Mouse (Mus musculus): ENCODE results near the gene Hip1r.

Gene Hip1r

GRCm38 (mm10) chr5:124035406-124035805 is 62.0 kb downstream of the Hip1r start:
- no peak for DNase-seq (ENCODE audit: low read depth, low spot score)

- DNase-seq (ENCODE audit: low read depth, low spot score) = no peak
Measured at GRCm38 (mm10) chr5:124035806-124036205, 62.4 kb downstream of the Hip1r start.

- no peak for DNase-seq (ENCODE audit: low read depth, low spot score)
Measured at GRCm38 (mm10) chr5:124036341-124036740, 62.9 kb downstream of the Hip1r start.

- DNase-seq (ENCODE audit: low read depth, low spot score) = no peak
Measured at GRCm38 (mm10) chr5:124036836-124037235, 63.4 kb downstream of the Hip1r start.

- DNase-seq (ENCODE audit: low read depth, low spot score) = no peak
Measured at GRCm38 (mm10) chr5:124039602-124040001, 66.2 kb downstream of the Hip1r start.

GRCm38 (mm10) chr5:124041097-124041496 is 67.7 kb downstream of the Hip1r start:
- no peak for DNase-seq (ENCODE audit: low read depth, low spot score)

GRCm38 (mm10) chr5:124043212-124043978 is 70.0 kb downstream of the Hip1r start:
- no peak for DNase-seq (ENCODE audit: low read depth, low spot score)

GRCm38 (mm10) chr5:124043999-124044398 is 70.6 kb downstream of the Hip1r start:
- no peak for DNase-seq (ENCODE audit: low read depth, low spot score)

- DNase-seq (ENCODE audit: low read depth, low spot score) = no peak
Measured at GRCm38 (mm10) chr5:124045453-124046010, 72.1 kb downstream of the Hip1r start.

- no peak for DNase-seq (ENCODE audit: low read depth, low spot score)
Measured at GRCm38 (mm10) chr5:124046741-124047401, 73.4 kb downstream of the Hip1r start.

GRCm38 (mm10) chr5:124049249-124050045 is 76.0 kb downstream of the Hip1r start:
- no peak for DNase-seq (ENCODE audit: low read depth, low spot score)

GRCm38 (mm10) chr5:124050095-124051050 is 76.9 kb downstream of the Hip1r start:
- DNase-seq (ENCODE audit: low read depth, low spot score) = no peak

- DNase-seq (ENCODE audit: low read depth, low spot score) = peak; percentile 23
Measured at GRCm38 (mm10) chr5:124051899-124052491, 78.6 kb downstream of the Hip1r start.

GRCm38 (mm10) chr5:124052641-124053040 is 79.2 kb downstream of the Hip1r start:
- DNase-seq (ENCODE audit: low read depth, low spot score) = peak; percentile 73
